Mouse (Mus musculus) CH12F3 (cell line): ENCODE data around the gene Ppil1.

ENCODE experiments used
- in situ Hi-C: fragments of 300-500 bp; cut with MboI; formaldehyde crosslinking; loops from 2 replicates; pipeline ENCODE4 v1.14.3; 2020; ENCODE audit warnings: low sequenced_read_pairs

Ppil1 gene

GRCm38 (mm10) chr17:29211836-29212235 is 52.1 kb downstream of the Ppil1 start:
- in situ Hi-C loops, result no loop called here

- in situ Hi-C loops, result no loop called here
These were observed 53.9 kb downstream of the Ppil1 start for GRCm38 (mm10) chr17:29210037-29210436.

- in situ Hi-C loops, result no loop called here
These were observed 57.9 kb downstream of the Ppil1 start for GRCm38 (mm10) chr17:29206052-29206451.

GRCm38 (mm10) chr17:29202604-29203003 is 61.4 kb downstream of the Ppil1 start:
- in situ Hi-C loops, result no loop called here
